Mouse (Mus musculus): ENCODE measurements around the gene Ribc1. TPM values are rescaled to one million over a fixed set of nuclear protein-coding genes. Genes with fewer than 3 reads are reported as not detected.

Gene Ribc1
- polyA plus RNA-seq (2012; rRNA removed) (0.78 and 0.87 TPM in 2 replicates), polyA plus RNA-seq (2014; fragmentation: Nextera tagmentation; extraction: Ambion mirVana) (2.0 and 2.4 TPM in 2 replicates)

DNA sequence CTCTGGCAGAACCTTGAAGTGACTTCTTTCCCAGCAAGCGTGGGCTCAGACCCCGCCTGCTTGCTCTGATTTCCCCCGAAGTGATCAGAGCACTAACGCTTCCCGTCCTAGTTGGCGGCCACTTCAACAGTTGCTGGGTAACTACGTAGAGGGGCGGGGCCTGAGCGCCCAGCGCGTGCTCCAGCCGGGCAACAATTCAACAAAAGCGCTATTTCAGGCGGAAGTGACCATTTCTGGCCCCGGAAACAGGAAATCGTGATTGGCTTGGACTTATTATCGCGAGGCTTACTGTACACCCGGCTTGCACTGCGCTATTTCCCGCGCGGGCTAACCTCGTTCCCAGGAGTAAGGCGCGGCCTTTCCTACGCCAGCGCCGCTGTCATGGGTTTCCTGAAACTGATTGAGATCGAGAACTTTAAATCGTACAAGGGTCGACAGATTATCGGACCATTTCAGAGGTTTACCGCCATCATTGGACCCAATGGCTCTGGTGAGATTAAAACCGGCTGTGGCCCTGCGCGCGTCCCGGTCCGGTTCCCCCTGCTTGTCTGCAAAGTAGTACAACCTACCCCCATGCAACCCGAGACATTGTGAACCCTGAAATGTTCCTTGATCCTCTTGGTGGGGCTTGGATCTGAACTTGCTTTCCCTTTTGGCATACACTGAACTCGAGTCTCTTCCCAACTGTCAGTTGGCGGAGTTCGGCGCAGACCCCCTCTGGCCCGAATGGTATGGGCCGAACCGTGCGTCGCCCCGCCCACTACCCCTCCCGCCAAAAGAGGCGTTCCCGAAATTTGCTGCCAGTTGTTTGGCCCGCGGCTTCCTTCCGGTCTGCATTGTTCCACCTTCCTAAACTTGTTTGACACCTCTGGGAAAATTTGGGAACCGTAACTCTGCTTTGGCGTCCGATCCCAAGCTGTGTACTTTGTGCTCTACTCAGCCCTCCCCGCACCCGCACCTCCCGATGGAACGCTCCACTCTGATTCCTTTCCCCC, at the start of gene Ribc1, which contains the start of gene Smc1a:
Gene Ribc1 (minus strand): TSS at position 145 of the 995 bp plus-strand sequence.
Gene Smc1a (plus strand): TSS at position 278 of the 995 bp plus-strand sequence.
- peak; percentile 87 to 89 (median 87) for DNase-seq (ENCODE audit: low read depth in 3 of 3, low spot score in 3 of 3)
- TF ChIP-seq CTCF (IDR thresholded peaks at IDR 0.05; ENCODE audit: low read depth) (no peak), EP300 (IDR thresholded peaks at IDR 0.05; ENCODE audit: low read depth) (0 out of 2 replicates have a peak, but pooled peaks have one; percentile 6)
- no peaks in the 10 kb centered on the region for H3K27me3 ChIP-seq (ENCODE audit: control insufficient read depth, insufficient read depth, low read length)
- H3K4me3 ChIP-seq (ENCODE audit: insufficient read depth in 1 of 2, low read depth in 2 of 2, low read length in 2 of 2) = peak within 1 kb of the TSS; percentile 76 to 99
- peak within 1 kb of the TSS; percentile 78 for H3K4me2 ChIP-seq (ENCODE audit: low read depth)
- peaks cover 10 to 20% of the 10 kb centered on the region in 2 experiments; a peak in 3 of 4 replicates for H3K4me1 ChIP-seq (replicated peaks; ENCODE audit: control insufficient read depth in 2 of 2, insufficient read depth in 2 of 2, low read length in 1 of 2)
- peak; percentile 96 for ATAC-seq (ENCODE audit: insufficient read depth)
- 14% methylated on average over 63 of the region's 64 CpGs for WGBS (ENCODE audit: insufficient replicate concordance)
- no peaks in the 10 kb centered on the region for H3K36me3 ChIP-seq (replicated peaks; ENCODE audit: control insufficient read depth, insufficient read depth, low read depth)
- H3K9ac ChIP-seq (replicated peaks) = peak within 1 kb of the TSS; percentile 85
- H3K27ac ChIP-seq = peak within 1 kb of the TSS; percentile 77
- no peaks in the 10 kb centered on the region for H3K9me3 ChIP-seq (ENCODE audit: control insufficient read depth, low read length)

GRCm38 (mm10) chrX:152065674-152066073, 49.6 kb upstream of the Ribc1 start:
- peaks cover 6% of the 10 kb centered on the region for H3K36me3 ChIP-seq (replicated peaks; ENCODE audit: control insufficient read depth, insufficient read depth, low read depth)
- TF ChIP-seq EP300 (IDR thresholded peaks at IDR 0.05; ENCODE audit: low read depth) (no peak), CTCF (IDR thresholded peaks at IDR 0.05; ENCODE audit: low read depth) (no peak)

GRCm38 (mm10) chrX:152054094-152054493, 38.0 kb upstream of the Ribc1 start:
- 58% methylated on average over 1 of the region's 1 CpGs for WGBS (ENCODE audit: insufficient replicate concordance)

More at GRCm38 (mm10) chrX:152065674-152066073, 49.6 kb upstream of the Ribc1 start:
- no peak overlapping the region for H3K9ac ChIP-seq (replicated peaks)
- H3K4me1 ChIP-seq (replicated peaks; ENCODE audit: control insufficient read depth in 2 of 2, insufficient read depth in 2 of 2, low read length in 1 of 2) = no peaks in the 10 kb centered on the region
- no peaks in the 10 kb centered on the region for H3K9me3 ChIP-seq (ENCODE audit: control insufficient read depth, low read length)
- H3K27ac ChIP-seq = no peak overlapping the region
- WGBS (ENCODE audit: insufficient replicate concordance) = 20% methylated on average over 2 of the region's 2 CpGs
- ATAC-seq (ENCODE audit: insufficient read depth) (no peak), DNase-seq (ENCODE audit: low read depth in 3 of 3, low spot score in 3 of 3) (no peak)
- no peaks in the 10 kb centered on the region; the same call in 1 of the 2 replicates for H3K27me3 ChIP-seq (ENCODE audit: control insufficient read depth, insufficient read depth, low read length)
- no peak overlapping the region for H3K4me2 ChIP-seq (ENCODE audit: low read depth)
- no peak overlapping the region for H3K4me3 ChIP-seq (ENCODE audit: insufficient read depth in 1 of 2, low read depth in 2 of 2, low read length in 2 of 2)

GRCm38 (mm10) chrX:152052546-152052945, 36.5 kb upstream of the Ribc1 start:
- no peak overlapping the region for H3K9ac ChIP-seq (replicated peaks)

More at GRCm38 (mm10) chrX:152054094-152054493, 38.0 kb upstream of the Ribc1 start:
- DNase-seq (ENCODE audit: low read depth in 3 of 3, low spot score in 3 of 3) = no peak
- no peak overlapping the region for H3K4me2 ChIP-seq (ENCODE audit: low read depth)
- no peaks in the 10 kb centered on the region for H3K4me1 ChIP-seq (replicated peaks; ENCODE audit: control insufficient read depth in 2 of 2, insufficient read depth in 2 of 2, low read length in 1 of 2)
- TF ChIP-seq EP300 (IDR thresholded peaks at IDR 0.05; ENCODE audit: low read depth) (no peak), CTCF (IDR thresholded peaks at IDR 0.05; ENCODE audit: low read depth) (no peak)
- H3K27me3 ChIP-seq (ENCODE audit: control insufficient read depth, insufficient read depth, low read length) = no peaks in the 10 kb centered on the region; the same call in 1 of the 2 replicates
- H3K36me3 ChIP-seq (replicated peaks; ENCODE audit: control insufficient read depth, insufficient read depth, low read depth) = peaks cover 14% of the 10 kb centered on the region
- no peak overlapping the region for H3K27ac ChIP-seq
- H3K4me3 ChIP-seq (ENCODE audit: insufficient read depth in 1 of 2, low read depth in 2 of 2, low read length in 2 of 2) = no peak overlapping the region
- no peak overlapping the region for H3K9ac ChIP-seq (replicated peaks)
- H3K9me3 ChIP-seq (ENCODE audit: control insufficient read depth, low read length) = no peaks in the 10 kb centered on the region
- no peak for ATAC-seq (ENCODE audit: insufficient read depth)

GRCm38 (mm10) chrX:152047230-152047629, 31.1 kb upstream of the Ribc1 start:
- Histone ChIP-seq H3K9ac (replicated peaks) (no peak overlapping the region), H3K4me2 (ENCODE audit: low read depth) (no peak overlapping the region), H3K36me3 (replicated peaks; ENCODE audit: control insufficient read depth, insufficient read depth, low read depth) (peaks cover 13% of the 10 kb centered on the region), H3K9me3 (ENCODE audit: control insufficient read depth, low read length) (no peaks in the 10 kb centered on the region), H3K27ac (no peak overlapping the region), H3K4me3 (ENCODE audit: insufficient read depth in 1 of 2, low read depth in 2 of 2, low read length in 2 of 2) (no peak overlapping the region), H3K27me3 (ENCODE audit: control insufficient read depth, insufficient read depth, low read length) (no peaks in the 10 kb centered on the region), H3K4me1 (replicated peaks; ENCODE audit: control insufficient read depth in 2 of 2, insufficient read depth in 2 of 2, low read length in 1 of 2) (no peaks in the 10 kb centered on the region)
- no peak for DNase-seq (ENCODE audit: low read depth in 3 of 3, low spot score in 3 of 3)
- no peak for ATAC-seq (ENCODE audit: insufficient read depth)
- TF ChIP-seq CTCF (IDR thresholded peaks at IDR 0.05; ENCODE audit: low read depth) = no peak
- TF ChIP-seq EP300 (IDR thresholded peaks at IDR 0.05; ENCODE audit: low read depth) = no peak

More at GRCm38 (mm10) chrX:152052546-152052945, 36.5 kb upstream of the Ribc1 start:
- Histone ChIP-seq H3K36me3 (replicated peaks; ENCODE audit: control insufficient read depth, insufficient read depth, low read depth) (peaks cover 14% of the 10 kb centered on the region), H3K27ac (no peak overlapping the region), H3K9me3 (ENCODE audit: control insufficient read depth, low read length) (no peaks in the 10 kb centered on the region), H3K27me3 (ENCODE audit: control insufficient read depth, insufficient read depth, low read length) (no peaks in the 10 kb centered on the region), H3K4me3 (ENCODE audit: insufficient read depth in 1 of 2, low read depth in 2 of 2, low read length in 2 of 2) (no peak overlapping the region), H3K4me2 (ENCODE audit: low read depth) (no peak overlapping the region), H3K4me1 (replicated peaks; ENCODE audit: control insufficient read depth in 2 of 2, insufficient read depth in 2 of 2, low read length in 1 of 2) (no peaks in the 10 kb centered on the region)
- 60% methylated on average over 3 of the region's 3 CpGs for WGBS (ENCODE audit: insufficient replicate concordance)
- no peak for TF ChIP-seq EP300 (IDR thresholded peaks at IDR 0.05; ENCODE audit: low read depth)
- no peak for TF ChIP-seq CTCF (IDR thresholded peaks at IDR 0.05; ENCODE audit: low read depth)
- DNase-seq (ENCODE audit: low read depth in 3 of 3, low spot score in 3 of 3) (no peak), ATAC-seq (ENCODE audit: insufficient read depth) (no peak)

All from liver, embryonic 14.5 days (tissue).